Mouse (Mus musculus) liver, postnatal 0 days (tissue): ENCODE measurements around the gene Zfp1.

Experiments used
- CTCF ChIP-seq: sonication (generic); IDR thresholded peaks from 2 replicates; pipeline ENCODE4 v1.5.1; 2016; ENCODE audit warnings: antibody characterized with exemption, low read depth
- EP300 ChIP-seq: IDR thresholded peaks from 2 replicates; pipeline ENCODE4 v1.6.1; 2016; ENCODE audit warnings: antibody characterized with exemption, low read depth, mild to moderate bottlenecking

GRCm38 (mm10) chr8:111705222-111705621 lies 62.0 kb downstream of the Zfp1 start:
- TF ChIP-seq CTCF (no peak), EP300 (no peak)
